Mouse (Mus musculus) embryo, embryonic 10 days (tissue): ENCODE measurements around the gene Pnpt1.

ENCODE experiments used
- DNase-seq: peaks from one replicate; pipeline ENCODE4 v3.0.0-alpha.2; 2015; ENCODE audit warnings: low spot score

The Pnpt1 gene

GRCm38 (mm10) chr11:29130385-29131355 lies at the start of gene Pnpt1:
Gene Pnpt1, plus strand, starts transcription at chr11:29130744.
- DNase-seq, result peak; percentile 97

- no peak for DNase-seq
Observed at GRCm38 (mm10) chr11:29092403-29092802, 38.1 kb upstream of the Pnpt1 start.

DNA sequence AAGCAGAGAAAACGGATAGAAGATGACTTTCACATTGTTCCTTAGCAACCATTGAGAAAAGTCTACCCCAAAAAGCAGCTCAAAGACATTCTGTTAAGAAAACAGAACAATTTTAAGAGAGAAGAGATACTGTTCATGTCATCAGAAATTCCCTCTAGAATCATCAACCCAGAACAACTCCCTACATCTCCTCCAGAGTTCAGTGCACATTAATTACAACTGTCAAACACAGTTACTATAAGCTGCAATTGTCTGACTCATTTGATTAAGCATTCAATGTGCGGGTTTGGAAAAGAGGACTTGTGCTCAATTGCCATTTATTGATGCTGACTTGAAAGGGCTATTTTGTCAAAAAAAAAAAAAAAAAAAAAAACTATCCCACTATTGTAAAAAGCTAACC lies 31.6 kb upstream of the Pnpt1 start:
- DNase-seq, result no peak

DNA sequence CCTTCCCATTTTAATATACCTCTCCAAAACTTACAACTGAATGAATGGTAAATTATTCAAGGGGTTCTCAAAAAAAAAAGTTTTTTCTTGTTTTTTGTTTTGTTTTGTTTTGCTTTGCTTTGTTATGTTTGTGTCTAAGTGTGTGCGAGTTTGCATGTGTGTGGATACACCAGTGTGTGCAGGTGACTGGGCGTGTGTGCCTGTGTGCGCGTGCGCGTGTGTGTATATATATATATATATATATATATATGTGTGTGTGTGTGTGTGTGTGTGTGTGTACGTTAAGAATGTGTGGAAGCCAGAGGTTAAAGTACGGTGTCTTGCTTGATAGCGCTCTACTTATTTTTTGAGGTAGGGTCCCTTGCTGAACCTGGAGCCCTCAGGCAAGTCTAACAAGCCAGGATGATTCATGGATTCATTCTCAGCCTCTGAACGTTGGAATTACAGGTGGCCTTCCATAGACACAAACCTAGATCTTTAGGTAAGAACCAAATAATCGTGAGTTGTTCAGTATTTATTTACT lies 621 bp upstream of the Pnpt1 start:
- DNase-seq, result peak; percentile 7

DNA sequence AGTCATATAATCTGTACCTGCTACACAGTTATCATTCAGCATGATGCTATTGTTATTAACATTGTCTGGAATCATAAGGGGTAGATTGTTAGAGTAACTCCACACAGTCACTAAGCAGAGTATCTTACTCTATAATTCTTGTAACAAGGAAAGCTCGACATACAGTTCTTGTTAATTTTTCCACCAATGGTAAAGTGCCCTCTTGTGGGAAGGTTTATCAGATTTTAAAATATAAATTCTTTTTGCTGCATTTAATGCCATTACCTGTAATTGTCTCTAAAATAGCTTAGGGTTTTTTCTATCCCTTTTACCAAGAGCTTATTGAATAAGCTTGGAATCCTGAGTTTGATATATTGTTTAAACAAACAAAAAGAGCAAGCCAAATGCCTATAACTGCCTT lies 10.1 kb downstream of the Pnpt1 start:
- DNase-seq, result no peak

GRCm38 (mm10) chr11:29148901-29149300 lies 18.4 kb downstream of the Pnpt1 start:
- DNase-seq, result no peak

- no peak for DNase-seq
Observed at GRCm38 (mm10) chr11:29163569-29163968, 33.0 kb downstream of the Pnpt1 start.

DNA sequence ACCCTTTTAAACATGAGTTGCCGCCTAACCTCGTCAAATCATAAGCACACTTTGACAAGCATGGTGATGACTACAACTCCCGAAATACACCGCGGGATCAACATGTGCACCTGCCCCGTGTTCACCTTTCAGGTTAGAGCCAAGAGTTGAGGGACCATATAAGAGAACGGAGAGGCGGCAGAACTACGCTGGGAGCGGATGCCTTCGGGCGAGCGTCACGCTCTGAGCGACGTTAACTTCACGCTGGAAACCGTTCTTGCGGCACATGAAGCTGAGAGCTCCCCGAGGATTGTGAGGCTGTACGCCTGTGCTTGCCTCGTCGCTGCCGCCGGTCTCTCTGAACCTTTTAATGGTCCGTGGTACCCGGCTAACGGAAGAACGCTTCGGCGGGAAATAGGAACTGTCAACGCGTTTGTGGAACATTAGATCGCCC lies 41.4 kb downstream of the Pnpt1 start:
- DNase-seq, result peak; percentile 44

DNA sequence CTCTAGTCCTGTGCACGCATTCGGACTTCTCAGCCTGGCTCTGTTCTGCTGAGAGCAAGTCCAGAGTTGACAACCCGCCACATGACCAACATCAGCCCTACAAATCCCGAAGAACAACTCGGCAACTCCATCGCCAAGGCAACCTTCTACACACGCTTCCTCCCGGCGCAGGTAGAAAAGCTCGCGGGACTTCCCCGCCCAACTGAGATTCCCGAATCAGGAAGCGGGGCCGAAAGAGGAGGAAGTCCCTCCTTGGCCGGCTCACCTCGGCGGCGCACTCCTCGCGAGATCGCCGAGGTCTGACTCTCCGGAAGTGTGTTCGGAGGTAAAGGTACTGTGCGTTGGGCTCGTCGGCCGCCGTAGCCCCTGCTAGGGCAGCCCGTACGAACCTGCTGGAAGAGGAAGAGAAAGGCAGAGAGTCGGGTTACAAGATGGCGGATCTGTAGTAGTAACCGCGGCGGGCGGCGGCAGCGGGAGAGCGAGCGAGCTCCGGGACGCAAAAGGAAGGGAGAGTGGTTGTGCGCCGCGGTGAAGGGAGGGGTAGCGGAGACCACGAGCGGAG lies 42.1 kb downstream of the Pnpt1 start, which contains the start of gene Ppp4r3b:
Gene Ppp4r3b (plus strand): TSS at position 328 of the 562 bp plus-strand sequence.
- peak; percentile 98 for DNase-seq

DNA sequence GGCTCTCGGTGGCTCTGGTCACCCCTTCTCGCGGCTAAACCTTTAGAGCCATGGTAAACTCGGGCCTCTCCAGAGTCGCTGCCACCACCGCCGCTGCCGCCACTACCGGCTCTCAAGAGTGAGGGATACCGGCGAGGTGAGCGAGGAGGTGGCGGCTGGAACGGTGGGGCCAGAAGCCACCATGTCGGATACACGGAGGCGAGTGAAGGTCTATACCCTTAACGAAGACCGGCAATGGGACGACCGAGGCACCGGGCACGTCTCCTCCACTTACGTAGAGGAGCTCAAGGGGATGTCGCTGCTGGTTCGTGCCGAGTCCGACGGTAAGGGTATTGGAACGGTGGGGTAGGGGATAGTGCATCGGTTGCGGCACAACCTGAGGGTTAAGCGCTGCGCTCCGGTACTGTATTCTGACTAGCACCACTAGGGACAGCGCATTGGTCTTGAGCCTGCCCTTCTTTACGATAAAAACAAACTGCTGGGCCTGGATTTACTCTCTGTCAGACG lies 42.6 kb downstream of the Pnpt1 start:
- DNase-seq, result peak; percentile 83

GRCm38 (mm10) chr11:29173706-29174436 lies 43.3 kb downstream of the Pnpt1 start:
- DNase-seq, result peak; percentile 4

- DNase-seq, result no peak
Observed at GRCm38 (mm10) chr11:29179319-29179718, 48.8 kb downstream of the Pnpt1 start.

DNA sequence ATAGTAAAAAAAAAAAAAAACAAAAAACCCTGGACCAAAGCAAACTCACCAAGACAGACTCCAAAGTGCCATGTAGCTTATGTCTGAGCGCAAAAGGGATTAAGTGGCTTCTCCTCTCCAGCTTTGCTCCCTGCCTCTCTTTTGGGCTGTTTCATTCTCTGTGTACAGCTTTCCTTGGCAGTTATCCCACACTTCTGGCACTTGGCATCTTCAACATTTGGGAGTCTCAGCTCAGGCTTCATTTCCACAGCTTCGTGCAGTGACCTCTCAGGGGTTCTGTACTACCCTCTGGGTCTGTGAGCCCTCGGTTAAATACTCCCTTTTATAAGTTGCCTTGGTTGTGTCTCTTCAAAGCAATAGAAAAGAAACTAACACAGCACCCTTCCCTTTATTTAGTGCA lies 50.1 kb downstream of the Pnpt1 start:
- DNase-seq, result no peak

DNA sequence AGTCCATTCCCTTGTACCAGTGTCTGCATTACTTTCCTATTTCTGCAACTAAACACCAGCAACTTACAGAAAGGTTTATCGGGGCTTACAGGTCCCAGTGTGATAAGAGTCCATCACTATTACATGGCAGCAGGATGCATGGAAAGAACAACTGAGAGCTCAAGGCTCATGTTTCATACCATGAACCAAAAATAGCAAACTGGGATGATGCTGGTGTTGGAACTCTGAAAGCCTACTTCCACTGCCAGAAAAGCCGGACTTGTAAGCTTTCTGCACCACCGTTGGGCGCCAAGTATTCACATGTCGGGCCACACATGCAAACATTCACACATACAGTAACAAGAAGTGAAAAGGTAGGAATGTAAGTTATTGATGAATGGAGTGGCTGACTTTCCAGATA lies 51.2 kb downstream of the Pnpt1 start:
- no peak for DNase-seq

DNA sequence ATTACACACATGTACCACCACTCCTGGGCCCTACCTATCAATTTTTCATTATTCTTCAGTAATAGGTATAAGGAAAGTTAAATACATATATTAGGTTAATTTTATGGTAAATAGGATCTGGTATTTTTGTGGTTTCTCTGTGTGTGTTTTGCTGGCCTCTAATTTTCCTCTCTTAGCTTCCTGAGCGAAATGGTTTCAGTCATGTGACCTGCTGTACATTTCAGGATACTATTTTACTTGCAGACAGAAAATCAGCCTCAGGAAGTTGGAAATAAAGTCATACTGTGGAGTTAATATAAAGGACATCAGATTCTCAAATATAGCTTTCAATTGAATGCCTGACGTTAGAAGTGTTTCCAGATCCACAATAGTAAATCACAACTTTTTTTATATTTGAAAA lies 58.4 kb downstream of the Pnpt1 start:
- no peak for DNase-seq

GRCm38 (mm10) chr11:29203653-29204052 lies 73.1 kb downstream of the Pnpt1 start:
- no peak for DNase-seq

DNA sequence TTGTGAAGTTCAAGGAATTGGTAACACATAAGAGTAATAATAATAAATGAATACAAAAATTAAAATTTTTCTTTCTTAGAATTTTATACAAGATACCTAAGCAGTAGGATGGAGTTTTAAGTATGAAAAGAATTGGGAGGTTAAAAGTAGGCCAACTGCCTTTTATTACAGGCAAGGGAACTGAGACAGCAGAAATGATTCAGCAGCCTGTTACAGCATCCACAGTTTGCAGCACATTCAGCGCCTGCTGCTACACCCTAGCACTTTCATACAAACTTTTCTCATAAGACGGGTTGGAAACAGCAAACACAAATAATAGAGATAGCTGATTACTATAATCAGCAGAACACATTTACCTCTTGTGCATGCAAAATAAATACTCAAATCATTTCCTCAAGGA lies 79.2 kb downstream of the Pnpt1 start:
- no peak for DNase-seq
